Mouse (Mus musculus): ENCODE data around the gene Mllt1. TPM values are rescaled to one million over a fixed set of nuclear protein-coding genes. Genes with fewer than 3 reads are reported as not detected.
A peak's percentile ranks its signal among the peaks of the same experiment; 100 is the strongest.

The Mllt1 gene
- polyA plus RNA-seq, 1 experiment: 33.6 TPM

DNA sequence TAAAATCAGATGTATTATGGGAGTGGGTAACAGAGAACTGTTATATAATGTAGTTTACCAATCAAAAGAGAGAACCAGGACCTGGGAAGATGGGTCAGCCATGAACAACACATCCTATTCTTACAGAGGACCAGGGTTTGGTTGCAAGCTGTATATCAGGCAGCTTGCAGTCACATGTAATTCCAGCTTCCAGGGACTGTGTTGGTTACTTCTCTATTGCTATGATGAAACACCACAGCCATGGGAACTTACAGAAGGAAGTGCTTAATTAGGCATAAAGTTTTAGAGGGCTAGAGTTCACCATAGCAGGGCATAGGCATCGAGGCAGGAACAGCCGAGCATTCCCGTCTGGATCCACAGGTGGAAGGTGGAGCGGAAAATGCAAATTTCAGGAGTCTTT is 3.5 kb upstream of the Mllt1 start:
- Histone ChIP-seq H3K4me3 (ENCODE audit: insufficient read depth, low read length) (no peak overlapping the region), H3K4me1 (ENCODE audit: control insufficient read depth, insufficient read depth, low read length) (no peaks in the 10 kb centered on the region), H3K27ac (ENCODE audit: insufficient read depth, low read length) (no peak overlapping the region)
- TF ChIP-seq POLR2A (IDR thresholded peaks at IDR 0.05; ENCODE audit: low read depth, low read length) (no peak), CTCF (IDR thresholded peaks at IDR 0.05; ENCODE audit: borderline replicate concordance, insufficient read depth, low read length) (no peak)

- Histone ChIP-seq H3K4me3 (ENCODE audit: insufficient read depth, low read length) (no peak overlapping the region), H3K4me1 (ENCODE audit: control insufficient read depth, insufficient read depth, low read length) (0 out of 2 replicates have a peak, but pooled peaks cover 2% of the 10 kb centered on the region), H3K27ac (ENCODE audit: insufficient read depth, low read length) (no peak overlapping the region)
- TF ChIP-seq POLR2A (IDR thresholded peaks at IDR 0.05; ENCODE audit: low read depth, low read length) (no peak), CTCF (IDR thresholded peaks at IDR 0.05; ENCODE audit: borderline replicate concordance, insufficient read depth, low read length) (no peak)
Observed at GRCm38 (mm10) chr17:56936731-56937130, 1.5 kb upstream of the Mllt1 start.

GRCm38 (mm10) chr17:56934545-56935330 is 477 bp downstream of the Mllt1 start:
- Histone ChIP-seq H3K4me1 (ENCODE audit: control insufficient read depth, insufficient read depth, low read length) (0 out of 2 replicates have a peak, but pooled peaks cover 2% of the 10 kb centered on the region), H3K27ac (ENCODE audit: insufficient read depth, low read length) (no peak overlapping the region), H3K4me3 (ENCODE audit: insufficient read depth, low read length) (peak overlapping the region; percentile 77)
- TF ChIP-seq CTCF (IDR thresholded peaks at IDR 0.05; ENCODE audit: borderline replicate concordance, insufficient read depth, low read length): no peak
- TF ChIP-seq POLR2A (IDR thresholded peaks at IDR 0.05; ENCODE audit: low read depth, low read length): no peak

GRCm38 (mm10) chr17:56933395-56933794 is 1.8 kb downstream of the Mllt1 start:
- Histone ChIP-seq H3K4me1 (ENCODE audit: control insufficient read depth, insufficient read depth, low read length) (0 out of 2 replicates have a peak, but pooled peaks cover 2% of the 10 kb centered on the region), H3K4me3 (ENCODE audit: insufficient read depth, low read length) (no peak overlapping the region), H3K27ac (ENCODE audit: insufficient read depth, low read length) (no peak overlapping the region)
- TF ChIP-seq CTCF (IDR thresholded peaks at IDR 0.05; ENCODE audit: borderline replicate concordance, insufficient read depth, low read length): no peak
- TF ChIP-seq POLR2A (IDR thresholded peaks at IDR 0.05; ENCODE audit: low read depth, low read length): no peak

GRCm38 (mm10) chr17:56930026-56930425 is 5.2 kb downstream of the Mllt1 start:
- H3K4me1 ChIP-seq (ENCODE audit: control insufficient read depth, insufficient read depth, low read length): 0 out of 2 replicates have a peak, but pooled peaks cover 2% of the 10 kb centered on the region
- no peak overlapping the region for H3K4me3 ChIP-seq (ENCODE audit: insufficient read depth, low read length)
- no peak for TF ChIP-seq CTCF (IDR thresholded peaks at IDR 0.05; ENCODE audit: borderline replicate concordance, insufficient read depth, low read length)
- TF ChIP-seq POLR2A (IDR thresholded peaks at IDR 0.05; ENCODE audit: low read depth, low read length): no peak
- no peak overlapping the region for H3K27ac ChIP-seq (ENCODE audit: insufficient read depth, low read length)

- H3K4me3 ChIP-seq (ENCODE audit: insufficient read depth, low read length): no peak overlapping the region
- no peak overlapping the region for H3K27ac ChIP-seq (ENCODE audit: insufficient read depth, low read length)
Observed at GRCm38 (mm10) chr17:56929530-56929929, 5.7 kb downstream of the Mllt1 start.

GRCm38 (mm10) chr17:56929101-56929500 is 6.1 kb downstream of the Mllt1 start:
- TF ChIP-seq POLR2A (IDR thresholded peaks at IDR 0.05; ENCODE audit: low read depth, low read length): no peak
- TF ChIP-seq CTCF (IDR thresholded peaks at IDR 0.05; ENCODE audit: borderline replicate concordance, insufficient read depth, low read length): no peak
- Histone ChIP-seq H3K27ac (ENCODE audit: insufficient read depth, low read length) (no peak overlapping the region), H3K4me1 (ENCODE audit: control insufficient read depth, insufficient read depth, low read length) (0 out of 2 replicates have a peak, but pooled peaks cover 2% of the 10 kb centered on the region), H3K4me3 (ENCODE audit: insufficient read depth, low read length) (no peak overlapping the region)

More at GRCm38 (mm10) chr17:56929530-56929929, 5.7 kb downstream of the Mllt1 start:
- 0 out of 2 replicates have a peak, but pooled peaks cover 2% of the 10 kb centered on the region for H3K4me1 ChIP-seq (ENCODE audit: control insufficient read depth, insufficient read depth, low read length)
- TF ChIP-seq CTCF (IDR thresholded peaks at IDR 0.05; ENCODE audit: borderline replicate concordance, insufficient read depth, low read length): no peak
- no peak for TF ChIP-seq POLR2A (IDR thresholded peaks at IDR 0.05; ENCODE audit: low read depth, low read length)

DNA sequence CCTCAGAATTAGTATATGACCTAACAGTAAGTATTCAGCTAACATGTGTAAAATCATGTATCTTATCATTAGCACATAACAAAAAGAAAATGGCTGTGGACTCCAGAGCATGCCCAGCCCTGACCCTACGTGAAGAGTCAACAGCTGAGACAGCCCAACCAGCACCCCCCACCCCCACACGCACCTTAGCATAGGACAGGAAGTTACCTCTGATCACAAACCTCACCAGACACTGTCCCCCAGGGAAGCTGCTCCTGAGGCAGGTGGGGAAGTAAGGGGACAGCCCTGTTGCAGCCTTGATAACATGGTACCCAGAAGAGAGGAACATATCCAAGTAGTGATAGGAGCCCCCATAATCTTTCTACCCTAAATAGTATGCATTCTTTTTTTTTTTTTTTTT is 9.2 kb downstream of the Mllt1 start:
- Histone ChIP-seq H3K27ac (ENCODE audit: insufficient read depth, low read length) (no peak overlapping the region), H3K4me1 (ENCODE audit: control insufficient read depth, insufficient read depth, low read length) (no peaks in the 10 kb centered on the region), H3K4me3 (ENCODE audit: insufficient read depth, low read length) (no peak overlapping the region)
- TF ChIP-seq CTCF (IDR thresholded peaks at IDR 0.05; ENCODE audit: borderline replicate concordance, insufficient read depth, low read length): no peak
- TF ChIP-seq POLR2A (IDR thresholded peaks at IDR 0.05; ENCODE audit: low read depth, low read length): no peak

- no peak overlapping the region for H3K27ac ChIP-seq (ENCODE audit: insufficient read depth, low read length)
- TF ChIP-seq POLR2A (IDR thresholded peaks at IDR 0.05; ENCODE audit: low read depth, low read length) (no peak), CTCF (IDR thresholded peaks at IDR 0.05; ENCODE audit: borderline replicate concordance, insufficient read depth, low read length) (no peak)
- no peaks in the 10 kb centered on the region for H3K4me1 ChIP-seq (ENCODE audit: control insufficient read depth, insufficient read depth, low read length)
- H3K4me3 ChIP-seq (ENCODE audit: insufficient read depth, low read length): no peak overlapping the region
Observed at GRCm38 (mm10) chr17:56919725-56920124, 15.5 kb downstream of the Mllt1 start.

- Histone ChIP-seq H3K27ac (ENCODE audit: insufficient read depth, low read length) (no peak overlapping the region), H3K4me1 (ENCODE audit: control insufficient read depth, insufficient read depth, low read length) (no peaks in the 10 kb centered on the region), H3K4me3 (ENCODE audit: insufficient read depth, low read length) (no peak overlapping the region)
- TF ChIP-seq POLR2A (IDR thresholded peaks at IDR 0.05; ENCODE audit: low read depth, low read length) (no peak), CTCF (IDR thresholded peaks at IDR 0.05; ENCODE audit: borderline replicate concordance, insufficient read depth, low read length) (no peak)
Observed at GRCm38 (mm10) chr17:56917166-56917565, 18.0 kb downstream of the Mllt1 start.
